Mouse (Mus musculus) testis, postnatal 10 days (tissue): Measurements from ENCODE around the gene Slc7a8.
A peak's percentile ranks its signal among the peaks of the same experiment; 100 is the strongest.

Experiments
- DNase-seq: peaks from one replicate; pipeline ENCODE4 v3.0.0; 2021; ENCODE audit warnings: low spot score

Slc7a8 gene

GRCm38 (mm10) chr14:54737634-54738033 lies 44.1 kb downstream of the Slc7a8 start:
- no peak for DNase-seq

- no peak for DNase-seq
Observed at GRCm38 (mm10) chr14:54736555-54737552, 44.9 kb downstream of the Slc7a8 start.

- DNase-seq: no peak
Observed at GRCm38 (mm10) chr14:54735221-54735620, 46.5 kb downstream of the Slc7a8 start.

- no peak for DNase-seq
Observed at GRCm38 (mm10) chr14:54734004-54734403, 47.7 kb downstream of the Slc7a8 start.

GRCm38 (mm10) chr14:54732206-54732605 lies 49.5 kb downstream of the Slc7a8 start:
- DNase-seq: no peak

- DNase-seq: no peak
Observed at GRCm38 (mm10) chr14:54730305-54730704, 51.4 kb downstream of the Slc7a8 start.

- no peak for DNase-seq
Observed at GRCm38 (mm10) chr14:54728823-54729653, 52.7 kb downstream of the Slc7a8 start.

GRCm38 (mm10) chr14:54727565-54727964 lies 54.2 kb downstream of the Slc7a8 start:
- no peak for DNase-seq

- no peak for DNase-seq
Observed at GRCm38 (mm10) chr14:54724049-54724448, 57.7 kb downstream of the Slc7a8 start.

- DNase-seq: no peak
Observed at GRCm38 (mm10) chr14:54721711-54722110, 60.0 kb downstream of the Slc7a8 start.

GRCm38 (mm10) chr14:54720654-54721350 lies 60.9 kb downstream of the Slc7a8 start:
- DNase-seq: no peak

- no peak for DNase-seq
Observed at GRCm38 (mm10) chr14:54720041-54720440, 61.7 kb downstream of the Slc7a8 start.

GRCm38 (mm10) chr14:54715402-54715801 lies 66.3 kb downstream of the Slc7a8 start:
- DNase-seq: no peak

GRCm38 (mm10) chr14:54714617-54715081 lies 67.1 kb downstream of the Slc7a8 start:
- DNase-seq: no peak

GRCm38 (mm10) chr14:54714121-54714520 lies 67.6 kb downstream of the Slc7a8 start:
- DNase-seq: peak; percentile 67

GRCm38 (mm10) chr14:54712861-54713260 lies 68.9 kb downstream of the Slc7a8 start:
- DNase-seq: peak; percentile 59

- no peak for DNase-seq
Observed at GRCm38 (mm10) chr14:54712074-54712473, 69.7 kb downstream of the Slc7a8 start, which contains the start of gene Cebpe. Cebpe (minus strand) TSS chr14:54712174.

- DNase-seq: no peak
Observed at GRCm38 (mm10) chr14:54709054-54709453, 72.7 kb downstream of the Slc7a8 start.

GRCm38 (mm10) chr14:54706589-54707320 lies 75.0 kb downstream of the Slc7a8 start:
- DNase-seq: peak; percentile 57

- DNase-seq: no peak
Observed at GRCm38 (mm10) chr14:54705844-54706243, 75.9 kb downstream of the Slc7a8 start.

- no peak for DNase-seq
Observed at GRCm38 (mm10) chr14:54703207-54703606, 78.5 kb downstream of the Slc7a8 start.
